Mouse (Mus musculus) liver, embryonic 14.5 days (tissue): Measurements from ENCODE around the gene Nhlrc4.

Experiments
- CTCF ChIP-seq: IDR thresholded peaks from 2 replicates; pipeline ENCODE4 v1.5.1; 2016; ENCODE audit warnings: antibody characterized with exemption, low read depth, control low read depth
- EP300 ChIP-seq: IDR thresholded peaks from 2 replicates; pipeline ENCODE4 v1.6.1; 2016; ENCODE audit warnings: antibody characterized with exemption, low read depth

DNA sequence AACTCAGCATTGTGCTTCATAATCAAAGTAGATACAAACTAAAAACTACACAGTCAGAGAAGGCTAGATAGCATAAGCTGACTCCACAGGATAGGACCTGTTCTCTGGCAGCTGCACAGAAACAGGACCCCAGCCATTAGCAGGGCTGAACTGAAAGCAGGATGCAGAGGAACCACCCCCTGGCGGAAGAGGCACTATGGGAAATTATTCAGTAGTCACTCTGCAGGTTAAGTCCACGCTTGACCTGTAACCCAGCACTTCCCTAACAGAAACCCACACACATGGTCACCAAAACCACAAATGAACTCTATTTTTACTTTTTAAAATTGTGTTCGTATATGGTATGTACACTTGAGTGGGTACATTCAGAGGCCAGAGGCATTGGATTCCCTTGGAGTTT, 41.7 kb downstream of the Nhlrc4 start:
- TF ChIP-seq CTCF (no peak), EP300 (no peak)
